Mouse (Mus musculus) liver, embryonic 14.5 days (tissue): ENCODE data around the gene S100a10.

Source experiments
- CTCF ChIP-seq: IDR thresholded peaks from 2 replicates; pipeline ENCODE4 v1.5.1; 2016; ENCODE audit warnings: antibody characterized with exemption, low read depth, control low read depth
- EP300 ChIP-seq: IDR thresholded peaks from 2 replicates; pipeline ENCODE4 v1.6.1; 2016; ENCODE audit warnings: antibody characterized with exemption, low read depth

- TF ChIP-seq CTCF (no peak), EP300 (no peak)
Observed at GRCm38 (mm10) chr3:93580946-93581345, 26.1 kb downstream of the S100a10 start.
